Mouse (Mus musculus) E14TG2a.4 (cell line): Measurements from ENCODE around the gene Cog4.
"Not testable (repeated sequence)": the region's sequence is repeated elsewhere in the genome, so short reads cannot be mapped to it uniquely, and the experiment has no call there.

Experiments used
- H3K27me3 ChIP-seq: 2 replicates; pipeline ENCODE4 v1.6.1; 2014; ENCODE audit warnings: low read length, control low read depth; ENCODE audit not compliant: insufficient read depth
- H3K36me3 ChIP-seq: 2 replicates; pipeline ENCODE4 v1.6.1; 2014; ENCODE audit warnings: low read length, control low read depth; ENCODE audit not compliant: insufficient read depth
- H3K4me1 ChIP-seq: replicated peaks from 2 replicates; pipeline ENCODE4 v1.6.1; 2014; ENCODE audit warnings: low read depth, low read length, control low read depth
- H3K4me3 ChIP-seq: replicated peaks from 2 replicates; pipeline ENCODE4 v1.5.1; 2014; ENCODE audit warnings: mild to moderate bottlenecking, low read length
- H3K9me3 ChIP-seq: 2 replicates; pipeline ENCODE4 v1.6.1; 2014; ENCODE audit warnings: low read length, control low read depth
- CTCF ChIP-seq: conservative IDR thresholded peaks from 2 replicates; pipeline ENCODE4 v1.5.1; 2014; ENCODE audit warnings: low read length
- NANOG ChIP-seq: IDR thresholded peaks from 2 replicates; pipeline ENCODE4 v1.6.1; 2014; ENCODE audit warnings: borderline replicate concordance, low read length, mixed read lengths
- POU5F1 ChIP-seq: IDR thresholded peaks from 2 replicates; pipeline ENCODE4 v1.6.1; 2014; ENCODE audit warnings: low read length, borderline replicate concordance

Cog4 gene

DNA sequence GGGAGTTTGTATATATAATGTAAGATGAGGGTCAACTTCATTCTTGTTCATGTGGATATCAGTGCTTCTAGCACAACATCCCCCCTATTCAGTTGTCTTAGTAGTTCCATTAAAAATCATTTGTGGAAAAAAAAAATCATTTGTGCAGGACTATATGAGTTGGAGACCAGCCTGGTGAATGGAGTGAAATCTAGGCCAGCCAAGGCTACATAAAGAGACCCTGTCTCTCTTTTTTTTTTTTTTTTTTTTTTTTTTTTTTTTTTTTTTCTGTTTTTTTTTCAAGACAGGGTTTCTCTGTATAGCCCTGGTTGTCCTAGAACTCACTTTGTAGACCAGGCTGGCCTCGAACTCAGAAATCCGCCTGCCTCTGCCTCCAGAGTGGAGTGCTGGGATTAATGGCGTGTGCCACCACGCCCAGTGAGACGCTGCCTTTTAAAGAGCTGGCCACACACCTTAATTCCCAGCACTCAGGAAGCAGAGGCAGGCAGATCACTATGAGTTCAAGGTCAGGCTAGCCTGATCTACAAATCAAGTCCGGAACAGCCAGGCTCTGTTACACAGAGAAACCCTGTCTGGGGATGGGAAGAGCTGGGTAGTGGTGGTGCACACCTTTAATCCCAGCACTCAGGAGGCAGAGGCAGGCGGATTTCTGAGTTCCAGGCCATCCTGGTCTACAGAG is 15.1 kb downstream of the Cog4 start:
- not testable (repeated sequence) for H3K4me1 ChIP-seq, H3K4me3 ChIP-seq, H3K9me3 ChIP-seq, H3K27me3 ChIP-seq
- TF ChIP-seq NANOG = peak; percentile 37; the same call in 1 of the 2 replicates
- peaks cover 99% of the 10 kb centered on the region for H3K36me3 ChIP-seq

DNA sequence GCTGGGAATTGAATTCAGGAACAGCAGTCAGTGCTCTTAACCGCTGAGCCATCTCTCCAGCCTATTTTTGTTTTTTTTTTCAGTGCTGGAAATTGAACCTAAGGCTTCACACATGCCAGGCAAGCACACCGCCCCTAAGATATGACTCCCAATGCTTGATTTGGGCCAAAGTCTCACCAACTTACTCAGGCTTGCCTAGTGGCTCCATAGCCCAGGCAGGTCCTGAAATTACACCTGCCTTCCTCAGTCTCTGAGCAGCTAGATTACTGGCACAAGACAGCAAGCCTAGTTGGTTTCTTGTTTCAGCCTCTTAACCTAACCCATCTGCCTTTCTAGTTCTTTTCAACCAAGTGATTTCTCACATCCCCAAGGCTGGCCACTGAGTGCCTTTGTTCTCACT is 24.1 kb downstream of the Cog4 start:
- Histone ChIP-seq H3K9me3 (no peaks in the 10 kb centered on the region), H3K4me1 (no peaks in the 10 kb centered on the region), H3K27me3 (no peaks in the 10 kb centered on the region), H3K4me3 (no peak overlapping the region), H3K36me3 (peaks cover 97% of the 10 kb centered on the region)
- peak; percentile 63; the same call in 1 of the 2 replicates for TF ChIP-seq NANOG
- no peak for TF ChIP-seq CTCF

DNA sequence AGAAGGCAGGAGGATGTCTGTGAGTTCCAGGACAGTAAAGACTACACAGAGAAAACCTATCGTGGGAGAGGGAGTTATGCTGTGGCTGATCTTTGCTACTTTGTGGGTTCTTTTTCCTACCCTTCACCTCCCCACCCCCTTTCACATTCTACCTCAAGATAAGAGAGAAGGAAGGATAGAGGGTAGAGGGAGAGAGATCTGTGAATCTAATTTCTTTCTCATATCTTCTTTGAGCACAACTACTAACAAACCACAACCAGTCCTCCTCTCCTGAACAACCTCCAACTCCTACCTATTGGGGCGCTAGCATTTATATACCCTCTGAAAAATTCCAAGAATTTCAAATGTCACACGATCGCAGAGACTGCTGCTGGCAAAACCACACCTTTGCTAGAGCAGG is 31.5 kb downstream of the Cog4 start:
- TF ChIP-seq NANOG = no peak
- TF ChIP-seq POU5F1 = no peak
- TF ChIP-seq CTCF = no peak
- H3K36me3 ChIP-seq = peaks cover 95% of the 10 kb centered on the region

DNA sequence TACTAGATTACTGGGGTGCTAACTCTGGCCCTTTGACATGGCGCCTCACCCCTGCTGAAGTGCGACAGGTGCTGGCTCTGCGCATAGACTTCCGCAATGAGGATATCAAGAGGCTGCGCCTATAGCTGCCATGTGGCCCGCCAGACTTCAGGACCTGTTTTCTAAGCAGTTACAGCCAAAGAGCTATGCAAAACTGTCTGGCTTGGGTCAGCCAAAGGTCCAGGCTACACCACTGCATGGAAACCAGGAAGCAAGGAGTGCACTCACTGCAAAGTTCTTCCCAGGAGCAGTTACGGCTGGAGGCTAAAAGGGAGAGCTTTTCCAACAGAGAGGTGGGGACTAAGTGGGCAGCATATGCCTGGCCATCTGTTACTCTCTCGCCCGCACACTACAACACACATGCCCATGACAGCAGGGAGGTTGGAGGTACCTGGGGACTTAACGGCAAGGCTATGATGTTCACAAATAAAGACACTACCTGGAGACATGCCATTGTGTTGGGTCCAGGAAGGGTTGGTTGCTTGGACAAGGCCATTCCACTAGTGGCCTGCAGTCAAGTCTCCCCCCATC is 35.4 kb downstream of the Cog4 start:
- Histone ChIP-seq H3K9me3 (no peaks in the 10 kb centered on the region), H3K4me3 (no peak overlapping the region), H3K36me3 (peaks cover 92% of the 10 kb centered on the region), H3K27me3 (no peaks in the 10 kb centered on the region), H3K4me1 (peaks cover 41% of the 10 kb centered on the region)
- no peak for TF ChIP-seq POU5F1
- TF ChIP-seq CTCF = no peak
- TF ChIP-seq NANOG = no peak

More for the DNA sequence above, 31.5 kb downstream of the Cog4 start:
- H3K27me3 ChIP-seq = no peaks in the 10 kb centered on the region
- H3K4me3 ChIP-seq = no peak overlapping the region
- peaks cover 20% of the 10 kb centered on the region for H3K4me1 ChIP-seq
- no peaks in the 10 kb centered on the region for H3K9me3 ChIP-seq

DNA sequence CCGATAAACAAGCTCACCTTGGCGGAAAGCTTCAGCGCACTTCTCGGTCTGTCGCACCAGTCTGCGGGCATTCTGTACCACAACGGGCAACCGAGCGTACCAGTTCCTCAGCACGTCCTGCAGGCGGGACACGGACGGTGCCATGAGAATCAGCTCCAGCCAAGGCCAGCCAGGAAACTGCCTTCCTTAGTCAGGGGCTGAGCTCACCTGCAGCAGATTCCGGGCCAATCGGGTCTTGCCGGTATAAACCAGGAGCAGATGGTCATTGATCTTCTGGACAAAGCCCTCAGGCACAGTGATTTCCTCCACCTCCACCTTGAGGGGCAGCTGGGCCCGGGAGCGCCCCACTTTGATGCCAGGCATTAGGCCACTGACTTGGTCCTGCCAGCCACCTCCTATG is 37.4 kb downstream of the Cog4 start:
- Histone ChIP-seq H3K4me3 (no peak overlapping the region), H3K27me3 (no peaks in the 10 kb centered on the region), H3K36me3 (peaks cover 73% of the 10 kb centered on the region), H3K4me1 (peaks cover 58% of the 10 kb centered on the region), H3K9me3 (no peaks in the 10 kb centered on the region)
- TF ChIP-seq NANOG (no peak), CTCF (no peak), POU5F1 (no peak)

DNA sequence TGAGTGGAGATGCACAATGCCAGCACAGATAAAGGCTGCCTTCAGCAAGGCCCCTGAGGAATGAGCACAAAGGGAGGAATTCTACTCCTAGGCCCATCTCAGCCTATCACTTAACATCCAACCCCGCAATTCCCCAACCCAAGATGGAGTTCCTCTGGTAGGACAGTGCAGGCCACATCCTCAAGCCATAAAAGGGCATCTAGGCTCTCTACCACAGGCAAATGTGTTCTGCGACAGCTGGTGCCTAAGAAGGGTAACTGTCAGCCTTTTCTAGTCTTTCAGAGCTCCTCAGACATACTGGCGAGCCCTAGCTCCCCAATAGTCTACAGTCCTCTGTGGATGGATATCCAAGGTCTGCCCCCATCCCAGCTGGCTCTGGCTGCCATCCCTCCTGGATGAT is 40.2 kb downstream of the Cog4 start:
- Histone ChIP-seq H3K27me3 (no peaks in the 10 kb centered on the region), H3K36me3 (peaks cover 60% of the 10 kb centered on the region), H3K4me1 (peaks cover 60% of the 10 kb centered on the region), H3K4me3 (peak overlapping the region; percentile 74), H3K9me3 (no peaks in the 10 kb centered on the region)
- TF ChIP-seq NANOG = no peak
- no peak for TF ChIP-seq CTCF
- no peak for TF ChIP-seq POU5F1

DNA sequence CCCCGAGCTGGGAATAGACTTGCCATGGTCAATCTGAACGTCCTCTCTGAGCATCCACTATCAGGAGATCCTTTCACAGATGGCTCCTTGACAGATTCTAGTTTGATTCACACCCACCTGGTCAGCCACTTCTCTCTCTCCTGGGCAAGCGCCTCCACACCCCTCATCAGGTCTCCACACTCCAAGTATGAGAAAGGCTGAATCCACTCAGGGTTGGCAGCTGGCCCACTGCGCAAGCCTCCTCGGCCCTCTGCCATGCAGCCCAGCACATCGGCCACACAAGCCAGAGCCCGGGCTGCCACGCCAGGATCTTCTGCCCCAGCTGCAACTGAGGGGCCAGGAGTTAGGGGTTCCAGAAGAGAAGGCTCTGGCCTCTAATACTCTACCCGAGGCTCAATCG is 41.2 kb downstream of the Cog4 start:
- TF ChIP-seq POU5F1 (no peak), NANOG (no peak), CTCF (no peak)
- H3K4me1 ChIP-seq = peaks cover 56% of the 10 kb centered on the region
- H3K36me3 ChIP-seq = peaks cover 51% of the 10 kb centered on the region

DNA sequence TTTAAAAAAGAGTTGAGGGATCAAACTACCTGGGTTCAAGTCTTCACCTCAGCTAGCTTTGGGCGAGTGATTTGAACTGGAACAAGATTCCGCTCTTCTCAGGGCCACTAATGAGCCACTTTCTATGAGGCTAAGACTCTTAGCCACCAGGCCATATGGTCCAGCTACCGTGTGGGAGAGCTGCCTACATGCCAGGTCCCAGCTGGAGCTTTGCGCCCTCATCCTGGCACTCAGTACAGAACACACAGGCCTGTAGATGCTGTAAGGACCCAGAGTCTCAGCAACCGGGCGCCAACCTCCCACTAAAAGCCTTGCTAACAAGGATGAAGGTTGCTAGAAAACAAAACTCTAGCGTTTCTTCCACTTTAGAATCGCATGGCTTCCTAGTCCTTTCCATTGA is 42.0 kb downstream of the Cog4 start:
- H3K4me1 ChIP-seq = peaks cover 49% of the 10 kb centered on the region
- H3K4me3 ChIP-seq = peak overlapping the region; percentile 72
- TF ChIP-seq NANOG (no peak), POU5F1 (no peak), CTCF (no peak)
- H3K27me3 ChIP-seq = 0 out of 2 replicates have a peak, but pooled peaks cover under 1% of the 10 kb centered on the region
- peaks cover 44% of the 10 kb centered on the region for H3K36me3 ChIP-seq
- no peaks in the 10 kb centered on the region for H3K9me3 ChIP-seq

More for the DNA sequence above, 41.2 kb downstream of the Cog4 start:
- no peaks in the 10 kb centered on the region for H3K27me3 ChIP-seq
- H3K9me3 ChIP-seq = no peaks in the 10 kb centered on the region
- H3K4me3 ChIP-seq = peak overlapping the region; percentile 74

DNA sequence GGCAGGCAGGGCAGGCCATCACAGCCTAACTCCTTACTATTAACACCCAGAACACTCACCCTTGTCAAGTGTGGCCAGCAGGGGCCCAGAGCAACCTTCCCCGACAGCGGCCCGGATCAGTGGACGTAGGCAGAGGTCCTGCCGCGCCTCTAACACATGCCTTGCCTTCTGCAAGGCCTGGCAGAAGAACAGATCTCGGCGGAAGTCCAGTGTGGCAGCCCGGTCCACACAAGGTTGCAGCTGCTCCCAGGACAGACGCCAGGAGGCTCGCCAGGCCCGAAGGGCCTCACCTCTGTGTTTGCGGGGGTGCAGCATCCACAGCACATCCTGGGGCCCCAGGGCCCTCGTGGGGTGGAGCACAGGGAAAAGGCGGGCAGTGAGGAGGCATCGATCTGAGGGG is 42.5 kb downstream of the Cog4 start:
- H3K9me3 ChIP-seq = no peaks in the 10 kb centered on the region
- peaks cover 45% of the 10 kb centered on the region for H3K4me1 ChIP-seq
- peak overlapping the region; percentile 72 for H3K4me3 ChIP-seq
- no peak for TF ChIP-seq CTCF
- no peak for TF ChIP-seq POU5F1
- no peak for TF ChIP-seq NANOG
- H3K36me3 ChIP-seq = peaks cover 42% of the 10 kb centered on the region
- H3K27me3 ChIP-seq = 0 out of 2 replicates have a peak, but pooled peaks cover 5% of the 10 kb centered on the region
